Mouse (Mus musculus): ENCODE results near the gene Ivns1abp. TPM values are rescaled to one million over a fixed set of nuclear protein-coding genes. Genes with fewer than 3 reads are reported as not detected.
"Not testable (repeated sequence)": the region's sequence is repeated elsewhere in the genome, so short reads cannot be mapped to it uniquely, and the experiment has no call there.

Gene Ivns1abp
- 195 and 223 TPM in 2 replicates for polyA plus RNA-seq (2015; fragmentation: Nextera tagmentation; extraction: Ambion mirVana)

GRCm38 (mm10) chr1:151344283-151345108, at the start of gene Ivns1abp:
Gene Ivns1abp, plus strand, starts transcription at chr1:151344477.
- H3K27ac ChIP-seq (ENCODE audit: low read depth, low read length), result peak within 1 kb of the TSS; percentile 96
- H3K4me2 ChIP-seq (ENCODE audit: low read length), result peak within 1 kb of the TSS; percentile 78
- under 1% methylated on average over 93 of the region's 104 CpGs for WGBS
- H3K9ac ChIP-seq (ENCODE audit: low read depth, low read length), result peak within 1 kb of the TSS; percentile 98
- H3K27me3 ChIP-seq (replicated peaks; ENCODE audit: control insufficient read depth, insufficient read depth, low read length), result no peaks in the 10 kb centered on the region
- H3K4me1 ChIP-seq (ENCODE audit: control insufficient read depth, insufficient read depth, low read depth, low read length), result peaks cover 26% of the 10 kb centered on the region
- no peaks in the 10 kb centered on the region for H3K9me3 ChIP-seq (ENCODE audit: control insufficient read depth, low read length)
- no peaks in the 10 kb centered on the region for H3K36me3 ChIP-seq (ENCODE audit: control insufficient read depth, insufficient read depth, low read length)
- H3K4me3 ChIP-seq (ENCODE audit: low read length), result peak within 1 kb of the TSS; percentile 88
- peak; percentile 96 for ATAC-seq

- Histone ChIP-seq H3K27me3 (replicated peaks; ENCODE audit: control insufficient read depth, insufficient read depth, low read length) (no peaks in the 10 kb centered on the region), H3K36me3 (ENCODE audit: control insufficient read depth, insufficient read depth, low read length) (no peaks in the 10 kb centered on the region), H3K9ac (ENCODE audit: low read depth, low read length) (no peak overlapping the region), H3K4me3 (ENCODE audit: low read length) (no peak overlapping the region), H3K4me1 (ENCODE audit: control insufficient read depth, insufficient read depth, low read depth, low read length) (no peaks in the 10 kb centered on the region), H3K4me2 (ENCODE audit: low read length) (no peak overlapping the region), H3K9me3 (ENCODE audit: control insufficient read depth, low read length) (no peaks in the 10 kb centered on the region), H3K27ac (ENCODE audit: low read depth, low read length) (no peak overlapping the region)
- no peak for ATAC-seq
- WGBS, result 55% methylated on average over 3 of the region's 3 CpGs
Observed at GRCm38 (mm10) chr1:151295486-151295885, 48.8 kb upstream of the Ivns1abp start.

DNA sequence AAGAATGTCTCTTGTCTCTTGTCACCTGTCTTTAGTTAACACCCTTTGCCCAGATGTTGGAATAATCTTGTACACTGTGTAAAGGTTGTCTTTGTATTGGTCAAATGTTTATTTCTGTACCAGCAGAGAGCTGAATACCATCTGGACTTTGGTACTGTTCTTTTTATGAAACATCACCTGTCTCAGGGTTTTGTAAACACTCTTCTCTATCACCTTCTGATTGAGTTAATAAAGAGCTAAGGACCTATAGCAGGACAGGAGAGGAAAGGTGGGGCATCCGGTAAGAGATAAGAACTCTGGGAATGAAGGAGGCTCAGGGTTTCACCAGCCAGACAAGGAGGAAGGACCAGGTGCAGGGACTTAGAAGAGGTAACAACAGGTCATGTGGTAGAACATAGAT, 47.7 kb upstream of the Ivns1abp start:
- Histone ChIP-seq H3K27ac (ENCODE audit: low read depth, low read length) (no peak overlapping the region), H3K4me2 (ENCODE audit: low read length) (no peak overlapping the region), H3K4me1 (ENCODE audit: control insufficient read depth, insufficient read depth, low read depth, low read length) (no peaks in the 10 kb centered on the region), H3K4me3 (ENCODE audit: low read length) (no peak overlapping the region), H3K27me3 (replicated peaks; ENCODE audit: control insufficient read depth, insufficient read depth, low read length) (no peaks in the 10 kb centered on the region), H3K36me3 (ENCODE audit: control insufficient read depth, insufficient read depth, low read length) (no peaks in the 10 kb centered on the region), H3K9me3 (ENCODE audit: control insufficient read depth, low read length) (no peaks in the 10 kb centered on the region), H3K9ac (ENCODE audit: low read depth, low read length) (no peak overlapping the region)
- WGBS, result 95% methylated on average over 1 of the region's 1 CpGs
- ATAC-seq, result no peak

GRCm38 (mm10) chr1:151297025-151297424, 47.3 kb upstream of the Ivns1abp start:
- H3K4me3 ChIP-seq (ENCODE audit: low read length), result no peak overlapping the region
- H3K27me3 ChIP-seq (replicated peaks; ENCODE audit: control insufficient read depth, insufficient read depth, low read length), result no peaks in the 10 kb centered on the region
- H3K36me3 ChIP-seq (ENCODE audit: control insufficient read depth, insufficient read depth, low read length), result no peaks in the 10 kb centered on the region
- no peak for ATAC-seq
- no peaks in the 10 kb centered on the region for H3K9me3 ChIP-seq (ENCODE audit: control insufficient read depth, low read length)
- no peak overlapping the region for H3K27ac ChIP-seq (ENCODE audit: low read depth, low read length)
- no peak overlapping the region for H3K4me2 ChIP-seq (ENCODE audit: low read length)
- 86% methylated on average over 6 of the region's 6 CpGs for WGBS
- H3K9ac ChIP-seq (ENCODE audit: low read depth, low read length), result no peak overlapping the region
- no peaks in the 10 kb centered on the region for H3K4me1 ChIP-seq (ENCODE audit: control insufficient read depth, insufficient read depth, low read depth, low read length)

DNA sequence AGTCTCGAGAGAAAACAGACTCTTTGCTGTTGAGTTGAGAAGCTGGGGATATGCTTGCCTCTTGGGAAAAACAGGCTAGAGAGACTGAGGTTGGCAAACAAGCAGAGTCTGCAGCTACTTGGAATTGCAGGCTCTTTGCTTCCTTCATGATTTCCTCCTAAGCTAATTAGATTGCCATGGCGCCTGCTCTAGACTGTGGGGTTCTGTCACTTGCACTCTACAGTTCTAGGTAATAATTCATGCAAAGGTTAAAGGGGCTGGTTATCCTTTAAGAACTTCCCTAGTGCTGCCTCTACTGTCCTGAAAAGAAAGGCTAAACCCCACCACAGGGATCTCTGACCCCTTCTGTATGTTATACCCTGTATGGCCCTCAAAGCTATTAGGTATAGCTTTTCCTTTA, 46.7 kb upstream of the Ivns1abp start:
- Histone ChIP-seq H3K9me3 (ENCODE audit: control insufficient read depth, low read length) (no peaks in the 10 kb centered on the region), H3K27me3 (replicated peaks; ENCODE audit: control insufficient read depth, insufficient read depth, low read length) (no peaks in the 10 kb centered on the region), H3K4me3 (ENCODE audit: low read length) (no peak overlapping the region), H3K4me1 (ENCODE audit: control insufficient read depth, insufficient read depth, low read depth, low read length) (no peaks in the 10 kb centered on the region), H3K9ac (ENCODE audit: low read depth, low read length) (no peak overlapping the region), H3K36me3 (ENCODE audit: control insufficient read depth, insufficient read depth, low read length) (no peaks in the 10 kb centered on the region), H3K4me2 (ENCODE audit: low read length) (no peak overlapping the region), H3K27ac (ENCODE audit: low read depth, low read length) (no peak overlapping the region)
- 86% methylated on average over 2 of the region's 2 CpGs for WGBS
- ATAC-seq, result no peak

- Histone ChIP-seq H3K4me3 (ENCODE audit: low read length) (no peak overlapping the region), H3K36me3 (ENCODE audit: control insufficient read depth, insufficient read depth, low read length) (no peaks in the 10 kb centered on the region), H3K4me2 (ENCODE audit: low read length) (no peak overlapping the region), H3K9ac (ENCODE audit: low read depth, low read length) (no peak overlapping the region), H3K9me3 (ENCODE audit: control insufficient read depth, low read length) (no peaks in the 10 kb centered on the region), H3K4me1 (ENCODE audit: control insufficient read depth, insufficient read depth, low read depth, low read length) (no peaks in the 10 kb centered on the region), H3K27me3 (replicated peaks; ENCODE audit: control insufficient read depth, insufficient read depth, low read length) (no peaks in the 10 kb centered on the region), H3K27ac (ENCODE audit: low read depth, low read length) (no peak overlapping the region)
- WGBS, result 74% methylated on average over 6 of the region's 6 CpGs
- no peak for ATAC-seq
Observed at GRCm38 (mm10) chr1:151301456-151301855, 42.8 kb upstream of the Ivns1abp start.

- ATAC-seq, result peak; percentile 77
- 49% methylated on average over 3 of the region's 3 CpGs for WGBS
- no peaks in the 10 kb centered on the region for H3K4me1 ChIP-seq (ENCODE audit: control insufficient read depth, insufficient read depth, low read depth, low read length)
- no peak overlapping the region for H3K4me3 ChIP-seq (ENCODE audit: low read length)
- no peaks in the 10 kb centered on the region for H3K9me3 ChIP-seq (ENCODE audit: control insufficient read depth, low read length)
- no peak overlapping the region for H3K9ac ChIP-seq (ENCODE audit: low read depth, low read length)
- no peak overlapping the region for H3K27ac ChIP-seq (ENCODE audit: low read depth, low read length)
- H3K27me3 ChIP-seq (replicated peaks; ENCODE audit: control insufficient read depth, insufficient read depth, low read length), result no peaks in the 10 kb centered on the region
- H3K4me2 ChIP-seq (ENCODE audit: low read length), result no peak overlapping the region
- no peaks in the 10 kb centered on the region for H3K36me3 ChIP-seq (ENCODE audit: control insufficient read depth, insufficient read depth, low read length)
Observed at GRCm38 (mm10) chr1:151301904-151302303, 42.4 kb upstream of the Ivns1abp start.

DNA sequence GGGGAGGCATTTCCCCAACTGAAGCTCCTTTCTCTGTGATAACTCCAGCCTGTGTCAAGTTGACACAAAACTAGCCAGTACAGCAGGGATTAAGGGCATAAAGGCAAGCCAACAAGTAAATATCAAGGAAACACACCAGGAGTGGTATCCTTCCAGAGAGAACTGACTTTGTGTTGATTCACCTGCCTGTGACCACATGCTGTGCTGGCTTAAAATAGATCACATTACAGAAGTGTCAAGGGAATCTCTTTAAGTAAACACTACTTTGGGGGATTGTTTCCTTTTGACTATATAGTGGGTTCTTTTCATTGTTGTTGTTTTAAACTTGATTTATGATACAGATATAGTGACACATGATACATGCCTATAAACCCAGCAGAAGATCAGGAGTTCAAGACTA, 41.0 kb upstream of the Ivns1abp start:
- no peak for ATAC-seq
- no peaks in the 10 kb centered on the region for H3K9me3 ChIP-seq (ENCODE audit: control insufficient read depth, low read length)

DNA sequence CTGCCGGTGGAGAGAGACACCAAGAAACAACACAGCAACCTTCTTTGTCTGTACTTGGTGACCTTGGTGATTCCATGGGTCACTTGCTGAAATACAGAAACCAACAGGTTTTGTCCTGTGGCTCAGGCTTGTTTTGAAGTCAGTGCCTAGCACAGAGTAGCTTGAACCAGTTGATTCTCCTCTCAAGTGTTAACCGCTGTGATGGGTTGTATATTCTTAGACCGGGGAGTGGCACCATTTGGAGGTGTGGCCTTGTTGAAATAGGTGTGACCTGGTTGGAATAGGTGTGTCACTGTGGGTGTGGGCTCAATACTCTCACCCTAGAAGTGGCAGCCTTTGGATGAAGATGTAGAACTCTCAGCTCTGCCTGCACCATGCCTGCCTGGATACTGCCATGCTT, 39.3 kb upstream of the Ivns1abp start:
- not testable (repeated sequence) for H3K4me1 ChIP-seq (ENCODE audit: control insufficient read depth, insufficient read depth, low read depth, low read length); H3K36me3 ChIP-seq (ENCODE audit: control insufficient read depth, insufficient read depth, low read length); H3K9me3 ChIP-seq (ENCODE audit: control insufficient read depth, low read length); H3K4me3 ChIP-seq (ENCODE audit: low read length); ATAC-seq; H3K4me2 ChIP-seq (ENCODE audit: low read length); H3K27me3 ChIP-seq (replicated peaks; ENCODE audit: control insufficient read depth, insufficient read depth, low read length); H3K9ac ChIP-seq (ENCODE audit: low read depth, low read length); H3K27ac ChIP-seq (ENCODE audit: low read depth, low read length)
- 78% methylated on average over 3 of the region's 3 CpGs for WGBS

More for the DNA sequence above, 41.0 kb upstream of the Ivns1abp start:
- Histone ChIP-seq H3K27me3 (replicated peaks; ENCODE audit: control insufficient read depth, insufficient read depth, low read length) (no peaks in the 10 kb centered on the region), H3K4me2 (ENCODE audit: low read length) (no peak overlapping the region), H3K36me3 (ENCODE audit: control insufficient read depth, insufficient read depth, low read length) (no peaks in the 10 kb centered on the region), H3K4me3 (ENCODE audit: low read length) (no peak overlapping the region), H3K4me1 (ENCODE audit: control insufficient read depth, insufficient read depth, low read depth, low read length) (no peaks in the 10 kb centered on the region), H3K27ac (ENCODE audit: low read depth, low read length) (no peak overlapping the region), H3K9ac (ENCODE audit: low read depth, low read length) (no peak overlapping the region)

Measured in hindbrain, embryonic 16.5 days (tissue).